In the genomic region with DNA sequence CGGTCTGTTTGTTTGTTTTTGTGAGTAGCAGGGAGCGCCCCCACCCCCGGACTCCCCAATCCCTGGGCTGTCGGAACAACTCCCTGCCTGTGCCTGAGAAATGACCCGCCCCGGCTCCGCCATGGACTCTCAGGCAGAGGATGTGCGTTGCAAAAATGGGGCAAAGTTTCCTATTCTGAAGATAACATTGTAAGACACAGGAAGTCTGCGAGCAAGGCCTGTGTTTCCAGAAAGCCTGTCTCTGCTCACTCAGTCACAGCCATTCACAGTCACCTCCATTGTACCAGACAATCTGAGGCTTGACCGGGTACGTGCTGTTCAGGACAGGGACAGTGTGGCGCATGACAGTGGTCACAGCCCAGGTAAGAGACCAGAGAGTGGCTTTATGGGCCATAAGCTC, we compare ENCODE assay signal across 8 mouse cellular contexts. TPM values are rescaled to one million over a fixed set of nuclear protein-coding genes. Genes with fewer than 3 reads are reported as not detected.
DNase-seq lines count a peak whose midpoint lies in the region; ATAC-seq and TF ChIP-seq lines count a peak whose summit lies in the region.
"Had no signal": no experiment of that assay in that cellular context is flagged by ENCODE, and none has a peak within 500 bp of the region (broad histone marks: within the 10 kb centered on the region; RNA-seq: fewer than 3 reads in every experiment).

No protein-coding gene starts in this region.

- H3K9ac ChIP-seq in intestine, embryonic 16.5 days (ENCODE audit: low read depth, low read length) = peak overlapping the region; percentile 36; the same call in 1 of the 2 replicates
- H3K9ac ChIP-seq in liver, embryonic 16.5 days (ENCODE audit: low read depth, low read length) = no peak overlapping the region

- H3K4me2 ChIP-seq in intestine, embryonic 16.5 days (ENCODE audit: low read depth, low read length) = no peak overlapping the region
- H3K4me2 ChIP-seq in liver, embryonic 16.5 days (ENCODE audit: low read depth, low read length) = no peak overlapping the region

- H3K9me3 ChIP-seq in embryonic facial prominence, embryonic 10.5 days = no peaks in the 10 kb centered on the region
- no peaks in the 10 kb centered on the region for H3K9me3 ChIP-seq in intestine, embryonic 16.5 days (ENCODE audit: control insufficient read depth, low read length)
- H3K9me3 ChIP-seq in liver, embryonic 16.5 days (replicated peaks; ENCODE audit: control insufficient read depth, low read length) = no peaks in the 10 kb centered on the region

- no peaks in the 10 kb centered on the region for H3K27me3 ChIP-seq in embryonic facial prominence, embryonic 10.5 days (replicated peaks; ENCODE audit: low read depth, poor library complexity, severe bottlenecking)
- no peaks in the 10 kb centered on the region for H3K27me3 ChIP-seq in intestine, embryonic 16.5 days (replicated peaks; ENCODE audit: control insufficient read depth, insufficient read depth, low read length)
- H3K27me3 ChIP-seq in liver, embryonic 16.5 days (ENCODE audit: control insufficient read depth, insufficient read depth, low read depth, low read length) = no peaks in the 10 kb centered on the region
- H3K27me3 ChIP-seq: Patski had no signal

- H3K36me3 ChIP-seq in embryonic facial prominence, embryonic 10.5 days (replicated peaks) = peaks cover 40% of the 10 kb centered on the region
- H3K36me3 ChIP-seq in intestine, embryonic 16.5 days (ENCODE audit: control insufficient read depth, insufficient read depth, low read length) = no peaks in the 10 kb centered on the region
- H3K36me3 ChIP-seq in liver, embryonic 16.5 days (ENCODE audit: control insufficient read depth, insufficient read depth) = no peaks in the 10 kb centered on the region

- no peak for DNase-seq in embryonic facial prominence, embryonic 10.5 days (ENCODE audit: low spot score)
- DNase-seq in retina, embryonic 14.5 days (ENCODE audit: low spot score) = no peak
- DNase-seq in right cerebral cortex, postnatal 10 days (ENCODE audit: low spot score in 2 of 2) = no peak

- 76% methylated on average over 12 of the region's 12 CpGs for WGBS in embryonic facial prominence, embryonic 10.5 days
- 41% methylated on average over 12 of the region's 12 CpGs for WGBS in intestine, embryonic 16.5 days
- 34% methylated on average over 12 of the region's 12 CpGs for WGBS in liver, embryonic 16.5 days (ENCODE audit: insufficient replicate concordance)

- peak; percentile 19; the same call in 1 of the 2 replicates for ATAC-seq in intestine, embryonic 16.5 days
- ATAC-seq in liver, embryonic 16.5 days (ENCODE audit: low read depth) = 0 out of 2 replicates have a peak, but pooled peaks have one; percentile 12
- ATAC-seq in erythroid progenitor cell, adult 5-6 weeks (replicated peaks; ENCODE audit: low FRiP score, poor library complexity, severe bottlenecking) = no peak
- ATAC-seq: Patski had no signal

- peak overlapping the region; percentile 52; the same call in 1 of the 2 replicates for H3K27ac ChIP-seq in embryonic facial prominence, embryonic 10.5 days (replicated peaks)
- peak overlapping the region; percentile 34 for H3K27ac ChIP-seq in embryonic fibroblast, embryonic 13.5 days (ENCODE audit: insufficient read depth, low read length)
- peak overlapping the region; percentile 85 for H3K27ac ChIP-seq in intestine, embryonic 16.5 days (ENCODE audit: low read length)
- H3K27ac ChIP-seq in liver, embryonic 16.5 days (ENCODE audit: low read length) = no peak overlapping the region

- H3K4me1 ChIP-seq in embryonic facial prominence, embryonic 10.5 days = peaks cover 84% of the 10 kb centered on the region
- peaks cover 28% of the 10 kb centered on the region for H3K4me1 ChIP-seq in embryonic fibroblast, embryonic 13.5 days (ENCODE audit: control insufficient read depth, insufficient read depth, low read length)
- peaks cover 90% of the 10 kb centered on the region for H3K4me1 ChIP-seq in intestine, embryonic 16.5 days (ENCODE audit: control insufficient read depth, insufficient read depth, low read length)
- peaks cover 6% of the 10 kb centered on the region for H3K4me1 ChIP-seq in liver, embryonic 16.5 days (ENCODE audit: control insufficient read depth, low read depth, low read length)

- no peak for TF ChIP-seq CTCF in embryonic fibroblast, embryonic 13.5 days (IDR thresholded peaks at IDR 0.05; ENCODE audit: borderline replicate concordance, insufficient read depth, low read length)

- TF ChIP-seq POLR2A in embryonic fibroblast, embryonic 13.5 days (IDR thresholded peaks at IDR 0.05; ENCODE audit: low read depth, low read length) = no peak

- no peak overlapping the region for H3K4me3 ChIP-seq in embryonic facial prominence, embryonic 10.5 days
- no peak overlapping the region for H3K4me3 ChIP-seq in embryonic fibroblast, embryonic 13.5 days (ENCODE audit: insufficient read depth, low read length)
- H3K4me3 ChIP-seq in intestine, embryonic 16.5 days (ENCODE audit: low read length) = no peak overlapping the region
- H3K4me3 ChIP-seq in liver, embryonic 16.5 days (ENCODE audit: low read depth, low read length) = no peak overlapping the region

RNA-seq across cellular contexts. Expression of gene Smad6, which starts 51.5 kb away (rescaled TPM):
- 7.2 and 7.3 TPM in 2 replicates for polyA plus RNA-seq in embryonic facial prominence, embryonic 10.5 days (2016; fragmentation: Nextera tagmentation; extraction: Ambion mirVana)
- 7.5 and 8.3 TPM in 2 replicates for polyA plus RNA-seq in embryonic fibroblast, embryonic 13.5 days (2011; ENCODE audit: insufficient read length, low read depth, missing spikeins)
- polyA plus RNA-seq in intestine, embryonic 16.5 days (2015; fragmentation: Nextera tagmentation; extraction: Ambion mirVana) = 3.9 and 8.1 TPM in 2 replicates
- 1.3 and 1.9 TPM in 2 replicates for polyA plus RNA-seq in liver, embryonic 16.5 days (2015; fragmentation: Nextera tagmentation; extraction: Ambion mirVana)
- not detected in 2 replicates for total RNA-seq in erythroid progenitor cell, adult 5-6 weeks (2015; ENCODE audit: low replicate concordance)
- total RNA-seq in erythroid progenitor cell, adult 5-6 weeks (2017; ENCODE audit: low replicate concordance) = 0.39 TPM in 1 of 2 replicates, not detected in the other
